Mouse (Mus musculus) adrenal gland, adult 2 months (tissue): ENCODE data around the gene Prkag3. TPM values are rescaled to one million over a fixed set of nuclear protein-coding genes. Genes with fewer than 3 reads are reported as not detected.

Source experiments
- DNase-seq: peaks from one replicate; pipeline ENCODE4 v3.0.0; 2021
- polyA plus RNA-seq: library from polyadenylated mRNA; depleted of rRNA; stranded (reverse); fragments of >200 nt; gene quantifications from 2 replicates; pipeline ENCODE4 v1.2.3, GENCODE M21; 2012
- total RNA-seq, 2 experiments: library from RNA; stranded (reverse); gene quantifications; 2 replicates each; pipeline ENCODE4 v1.2.3; 2021

Prkag3 gene
- total and polyA plus RNA-seq, 3 experiments = 0.17 to 0.26 TPM; not detected in 1

- DNase-seq = peak; percentile 58
Observed at GRCm38 (mm10) chr1:74759773-74760172, 10.8 kb upstream of the Prkag3 start.

- no peak for DNase-seq
Observed at GRCm38 (mm10) chr1:74754175-74754785, 5.3 kb upstream of the Prkag3 start.

GRCm38 (mm10) chr1:74753266-74753974 is 4.4 kb upstream of the Prkag3 start:
- no peak for DNase-seq

GRCm38 (mm10) chr1:74752833-74753232 is 3.8 kb upstream of the Prkag3 start:
- DNase-seq = no peak

GRCm38 (mm10) chr1:74752150-74752549 is 3.1 kb upstream of the Prkag3 start:
- DNase-seq = no peak

- DNase-seq = peak; percentile 14
Observed at GRCm38 (mm10) chr1:74750683-74751082, 1.7 kb upstream of the Prkag3 start.

GRCm38 (mm10) chr1:74749301-74749700 is 280 bp upstream of the Prkag3 start:
- DNase-seq = peak; percentile 76

GRCm38 (mm10) chr1:74747335-74747734 is 1.7 kb downstream of the Prkag3 start:
- no peak for DNase-seq

GRCm38 (mm10) chr1:74740846-74741245 is 8.2 kb downstream of the Prkag3 start:
- no peak for DNase-seq

- DNase-seq = no peak
Observed at GRCm38 (mm10) chr1:74737500-74737899, 11.5 kb downstream of the Prkag3 start.

- DNase-seq = no peak
Observed at GRCm38 (mm10) chr1:74736977-74737376, 12.0 kb downstream of the Prkag3 start.

- DNase-seq = no peak
Observed at GRCm38 (mm10) chr1:74728446-74728845, 20.6 kb downstream of the Prkag3 start.

GRCm38 (mm10) chr1:74726674-74727073 is 22.3 kb downstream of the Prkag3 start:
- no peak for DNase-seq

GRCm38 (mm10) chr1:74726114-74726513 is 22.9 kb downstream of the Prkag3 start:
- no peak for DNase-seq

- no peak for DNase-seq
Observed at GRCm38 (mm10) chr1:74723748-74724147, 25.3 kb downstream of the Prkag3 start.

GRCm38 (mm10) chr1:74721657-74722056 is 27.4 kb downstream of the Prkag3 start:
- DNase-seq = no peak

GRCm38 (mm10) chr1:74719281-74719680 is 29.7 kb downstream of the Prkag3 start:
- DNase-seq = no peak

GRCm38 (mm10) chr1:74718113-74718512 is 30.9 kb downstream of the Prkag3 start:
- DNase-seq = no peak

- no peak for DNase-seq
Observed at GRCm38 (mm10) chr1:74715886-74716285, 33.1 kb downstream of the Prkag3 start.

- no peak for DNase-seq
Observed at GRCm38 (mm10) chr1:74715468-74715867, 33.6 kb downstream of the Prkag3 start.

GRCm38 (mm10) chr1:74714967-74715366 is 34.1 kb downstream of the Prkag3 start:
- no peak for DNase-seq

GRCm38 (mm10) chr1:74713859-74714730 is 34.9 kb downstream of the Prkag3 start:
- DNase-seq = peak; percentile 11
